Mouse (Mus musculus) R1 (cell line): ENCODE measurements around the gene Rab7.
"Not testable (repeated sequence)": the region's sequence is repeated elsewhere in the genome, so short reads cannot be mapped to it uniquely, and the experiment has no call there.

ENCODE experiments used
- DNase-seq: peaks from one replicate; pipeline ENCODE4 v3.0.0-alpha.2; 2018; ENCODE audit warnings: low read depth, low spot score

The Rab7 gene

DNA sequence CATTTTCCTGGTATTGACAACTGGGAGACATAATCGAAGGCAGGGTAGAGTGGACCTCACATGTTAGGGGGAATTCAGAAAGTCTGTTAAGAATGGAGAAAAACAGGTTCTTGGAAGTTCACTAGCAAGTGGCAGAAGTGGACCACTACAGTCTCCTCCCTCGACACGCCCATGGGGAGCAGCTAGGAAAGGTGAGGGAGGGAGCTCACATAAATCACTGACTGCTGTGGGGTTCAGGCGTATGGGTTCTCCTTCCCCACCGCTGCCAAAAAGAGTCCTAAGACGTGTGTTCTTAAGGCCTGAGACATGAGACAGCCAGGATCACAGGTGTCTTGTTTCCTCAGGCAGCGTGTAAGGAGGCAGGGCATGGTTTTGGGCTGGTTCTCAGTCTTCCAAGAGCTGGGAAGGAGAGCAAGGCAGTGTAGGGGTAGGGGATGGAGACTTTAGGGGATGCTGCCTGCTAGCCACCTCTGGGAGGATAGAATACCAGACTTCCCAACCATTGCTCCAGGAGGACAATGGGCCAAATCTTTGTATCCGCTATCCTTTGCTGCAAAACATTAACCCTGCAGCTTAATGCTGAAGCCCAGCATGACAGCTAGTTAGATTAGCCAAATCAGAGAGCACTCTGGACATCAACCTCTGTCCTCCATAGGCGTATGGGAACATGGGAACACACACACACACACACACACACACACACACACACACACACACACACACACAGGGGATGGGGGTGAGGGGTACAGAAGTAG lies 9.2 kb upstream of the Rab7 start:
- no peak for DNase-seq

DNA sequence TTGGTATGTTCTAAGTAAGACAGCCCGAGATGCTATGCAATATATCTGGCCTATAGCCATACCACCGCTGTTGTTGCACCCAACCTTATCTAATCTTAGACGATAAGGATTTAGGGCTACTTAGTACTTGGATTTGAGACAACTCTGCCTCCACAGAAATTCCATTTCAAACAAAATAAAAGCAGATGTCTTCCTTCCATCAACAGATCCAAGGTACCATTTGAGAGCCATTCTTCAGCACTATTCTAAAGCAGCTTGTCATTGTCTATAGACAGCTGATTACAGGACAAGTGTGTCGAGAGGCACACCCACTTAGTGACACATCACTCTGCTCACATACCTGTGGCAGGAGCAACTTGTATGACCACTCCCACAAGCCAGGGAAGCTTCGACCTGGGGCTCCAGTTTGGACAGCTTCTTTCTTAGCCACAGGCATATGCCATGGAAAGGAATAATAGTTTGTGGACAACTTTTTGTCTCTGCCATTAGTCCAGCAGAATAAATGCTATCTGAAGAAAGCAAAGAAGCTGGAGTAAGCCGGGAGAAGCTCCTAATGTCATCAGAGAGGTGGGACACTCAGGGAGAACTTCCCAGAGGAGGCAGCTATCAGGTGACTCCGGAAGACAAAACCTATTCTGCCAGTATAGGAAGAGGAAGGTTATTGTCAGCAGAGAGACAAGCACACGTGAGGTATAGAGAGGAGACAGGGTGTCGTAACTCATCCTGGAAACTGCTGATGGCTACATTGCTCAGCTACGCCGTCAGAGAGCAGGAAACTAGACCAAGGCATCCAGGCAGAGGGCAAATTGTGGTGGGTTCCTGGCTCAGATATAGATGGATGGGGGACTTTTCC lies 8.4 kb upstream of the Rab7 start:
- no peak for DNase-seq

GRCm38 (mm10) chr6:88051206-88051605 lies 6.1 kb upstream of the Rab7 start:
- DNase-seq: no peak

DNA sequence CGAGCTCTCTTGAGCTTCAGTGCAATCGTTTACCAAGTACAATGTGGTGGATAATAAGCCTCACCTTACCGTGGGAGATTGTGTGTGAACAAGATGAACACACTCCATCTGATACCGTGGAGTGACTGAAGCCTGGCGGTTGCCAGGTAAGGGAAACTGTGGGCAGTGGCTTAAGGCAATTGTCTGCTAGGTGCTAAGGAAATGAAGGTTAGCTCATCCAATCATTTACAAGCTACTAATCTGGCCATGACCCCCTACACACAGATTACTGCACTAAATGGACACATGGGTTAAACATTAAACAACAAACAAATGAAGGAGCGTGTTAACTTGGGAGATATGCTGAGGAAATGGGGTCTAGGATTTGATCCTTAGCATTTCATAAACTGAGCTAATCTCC lies 3.9 kb upstream of the Rab7 start:
- DNase-seq: no peak

GRCm38 (mm10) chr6:88047853-88048252 lies 2.8 kb upstream of the Rab7 start:
- no peak for DNase-seq

DNA sequence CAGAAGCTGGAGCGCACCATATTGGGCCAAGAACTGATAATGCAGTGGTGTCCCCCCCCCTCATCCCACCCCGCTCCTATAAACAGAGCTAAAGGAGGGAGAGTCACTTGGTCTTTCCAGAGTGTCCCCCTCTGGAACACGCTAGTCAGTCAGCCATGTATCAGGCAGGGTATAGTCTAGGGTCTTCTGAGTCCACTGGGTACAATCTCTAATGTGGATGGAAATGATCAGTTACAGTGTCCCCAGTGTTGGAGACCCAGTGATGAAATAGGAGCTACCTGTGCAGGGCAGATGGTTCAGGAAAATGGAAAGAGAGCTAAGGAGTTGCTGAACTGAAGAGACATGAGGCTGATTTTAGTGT lies 316 bp upstream of the Rab7 start:
- no peak for DNase-seq

DNA sequence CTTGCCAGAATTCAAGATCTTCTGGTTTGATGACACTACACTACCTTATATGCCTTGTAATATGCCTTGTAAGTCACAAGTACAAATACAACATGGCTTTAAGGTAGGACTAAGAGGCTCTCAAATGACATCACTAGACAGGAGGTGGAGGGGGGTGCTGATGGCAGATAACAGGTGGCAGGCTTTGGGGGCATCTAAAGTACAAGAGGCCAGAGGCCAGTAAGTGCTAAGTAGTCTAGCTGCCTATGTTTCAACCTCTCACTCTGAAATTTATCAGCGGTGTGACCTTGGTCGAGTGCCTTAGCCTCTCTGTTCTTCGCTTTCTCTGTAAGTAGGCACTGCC lies 865 bp downstream of the Rab7 start:
- no peak for DNase-seq

DNA sequence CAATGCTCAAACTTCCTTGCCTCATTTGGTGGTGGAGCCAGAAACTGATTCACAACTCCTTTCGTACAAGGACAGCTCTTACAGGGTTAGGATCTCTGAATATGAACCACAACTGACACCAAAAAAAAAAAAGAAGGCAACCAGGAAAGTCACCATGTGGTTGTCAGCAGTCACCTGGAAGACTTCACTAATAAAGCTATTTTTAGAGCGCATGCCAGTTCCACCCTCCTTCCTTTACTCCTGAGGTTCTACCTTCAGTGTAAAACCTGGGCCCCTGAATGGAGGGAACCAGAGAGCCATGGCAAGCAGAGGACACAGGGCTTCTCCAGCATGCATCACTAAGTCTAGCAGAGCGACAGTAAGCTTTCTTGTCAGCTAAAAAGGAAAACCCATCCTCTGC lies 2.7 kb downstream of the Rab7 start:
- DNase-seq: no peak

DNA sequence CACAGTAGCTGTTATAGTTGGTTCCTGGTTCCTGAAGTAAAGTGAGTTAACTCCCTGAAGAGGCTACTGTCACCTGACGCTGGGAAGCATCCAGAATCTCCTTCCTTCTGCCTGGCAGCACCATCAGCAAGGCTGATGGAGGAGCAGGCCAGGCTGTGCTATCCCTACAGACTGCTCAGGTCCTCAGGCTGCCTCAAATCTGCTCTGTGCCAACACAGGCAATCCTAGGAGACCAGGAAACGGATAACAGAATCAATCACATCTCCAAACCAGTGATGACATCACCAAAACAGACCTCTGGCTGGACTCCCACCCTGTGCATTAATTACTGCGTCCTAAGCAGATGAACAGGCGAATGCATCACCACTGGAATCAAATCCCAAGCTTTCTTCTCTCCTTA lies 3.8 kb downstream of the Rab7 start:
- no peak for DNase-seq

DNA sequence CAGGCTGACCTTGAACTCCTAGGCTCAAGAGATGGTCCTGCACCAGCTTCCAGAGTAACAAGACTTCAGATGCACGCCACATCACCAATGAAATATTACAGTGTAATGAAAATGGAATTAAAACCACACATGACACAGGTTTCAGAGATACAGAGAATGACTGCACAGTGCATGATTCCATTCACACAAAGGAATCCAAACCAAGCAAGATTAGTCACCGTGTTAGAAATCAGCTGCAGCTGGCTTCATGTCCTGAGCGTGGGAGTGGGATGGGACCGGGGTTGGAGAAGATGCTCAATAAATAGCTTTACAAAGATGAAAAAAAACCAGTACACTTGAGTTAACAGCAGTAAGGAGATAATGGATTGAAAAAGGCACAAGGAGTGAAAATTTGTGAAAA lies 5.6 kb downstream of the Rab7 start:
- DNase-seq: no peak

DNA sequence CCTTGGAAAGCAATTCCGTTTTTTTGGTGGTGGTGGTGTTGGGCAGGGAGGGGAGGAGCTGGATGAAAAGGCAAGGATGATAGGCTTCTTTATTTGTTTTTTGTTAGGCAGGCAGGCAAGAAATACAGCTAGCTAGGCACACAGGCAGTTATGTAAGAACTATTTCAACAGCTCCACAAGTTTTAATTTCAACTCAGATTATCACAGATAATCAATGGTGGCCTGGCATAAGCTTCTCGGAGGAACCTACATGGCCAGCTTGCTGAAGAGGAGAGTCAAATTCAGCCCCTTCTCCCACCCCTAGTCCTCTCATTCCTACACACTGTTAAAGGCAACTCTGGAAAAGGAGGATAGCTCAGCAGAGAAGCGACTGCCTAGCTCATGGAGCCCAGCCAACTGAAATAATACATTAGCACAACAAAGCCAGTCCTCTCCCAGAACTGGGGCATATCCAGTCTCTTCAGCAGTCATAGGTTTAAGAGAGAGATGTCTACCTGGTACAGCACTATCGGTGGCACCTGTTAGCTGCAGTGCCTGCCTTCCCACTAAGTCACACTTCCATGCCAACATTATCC lies 7.5 kb downstream of the Rab7 start:
- DNase-seq: peak; percentile 50

- no peak for DNase-seq
These were observed 11.6 kb downstream of the Rab7 start for GRCm38 (mm10) chr6:88033504-88033903.

DNA sequence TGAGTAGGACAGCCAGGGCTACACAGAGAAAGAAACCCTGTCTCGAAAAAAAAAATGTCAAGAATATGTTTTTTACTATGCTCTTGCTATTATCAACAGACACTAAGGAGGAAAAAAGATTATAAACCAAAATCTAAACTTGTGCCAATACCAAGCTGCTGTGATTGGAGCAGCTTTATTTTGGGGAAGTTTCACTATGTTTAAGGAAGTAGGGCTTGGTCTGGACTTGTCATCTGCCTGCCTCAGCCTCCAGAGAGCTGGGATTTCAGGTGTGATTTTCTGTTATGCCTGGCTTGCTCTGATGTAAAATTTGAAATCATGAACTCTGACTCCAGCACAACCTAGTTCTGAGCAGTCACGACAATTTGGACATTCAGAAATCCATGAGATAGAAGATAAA lies 14.6 kb downstream of the Rab7 start:
- no peak for DNase-seq

DNA sequence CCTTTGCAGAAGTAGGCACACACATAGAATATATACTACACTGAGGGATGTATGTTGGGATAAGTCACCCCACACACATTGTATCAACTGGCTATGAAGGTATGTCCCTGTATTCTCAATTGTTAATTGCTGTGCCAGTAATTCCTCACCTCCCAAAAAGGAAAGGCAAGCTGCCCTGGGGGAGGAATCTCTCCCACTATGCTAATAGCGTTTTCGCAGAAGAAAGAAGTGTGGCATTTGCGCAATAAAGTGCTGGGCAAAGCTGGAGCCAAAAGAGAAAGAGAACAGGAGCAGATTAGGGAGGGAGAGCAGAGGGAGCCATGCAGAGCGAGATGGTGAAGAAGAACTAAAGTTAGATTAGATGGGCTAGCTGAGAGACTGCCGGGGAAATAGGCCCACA lies 17.7 kb downstream of the Rab7 start:
- DNase-seq: no peak

GRCm38 (mm10) chr6:88023316-88023890 lies 21.7 kb downstream of the Rab7 start:
- DNase-seq: no peak

DNA sequence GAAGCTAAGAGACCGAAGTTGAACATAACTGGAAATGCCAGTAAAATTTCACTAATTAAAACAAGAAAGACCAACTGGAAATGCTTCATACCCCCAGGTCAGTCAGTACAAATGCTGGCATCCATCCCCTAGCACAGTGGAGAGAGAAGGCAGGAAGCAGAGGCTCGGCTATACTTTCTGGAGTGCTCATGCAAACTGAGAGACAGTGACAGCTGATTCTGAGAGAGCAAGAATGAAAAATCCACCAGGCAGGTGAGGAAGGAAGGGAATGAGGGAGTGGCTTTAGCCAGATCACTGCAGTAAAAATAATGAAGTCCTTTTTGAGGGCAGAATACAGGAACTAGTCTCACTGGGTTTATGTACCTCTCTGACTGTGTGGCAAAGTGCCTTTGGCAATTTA lies 25.9 kb downstream of the Rab7 start:
- DNase-seq: no peak

DNA sequence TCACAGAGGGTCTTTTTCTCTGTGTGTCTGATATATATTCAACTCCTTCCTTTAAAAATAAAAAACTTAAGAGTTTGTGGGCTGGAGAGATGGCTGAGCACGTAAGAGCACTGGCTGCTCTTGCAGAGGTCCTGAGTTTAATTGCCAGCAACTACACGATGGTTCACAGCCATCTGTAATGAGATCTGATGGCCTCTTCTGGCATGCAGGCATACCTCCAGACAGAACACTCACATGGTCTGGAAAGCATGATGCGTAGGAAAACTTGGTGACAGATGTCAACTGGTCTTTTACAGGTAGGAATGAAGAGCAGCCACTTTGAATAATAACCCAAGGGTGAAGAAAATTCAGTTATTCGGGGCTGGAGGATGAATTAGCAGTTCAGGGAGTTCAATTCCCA lies 27.2 kb downstream of the Rab7 start:
- no peak for DNase-seq

GRCm38 (mm10) chr6:88015797-88016196 lies 29.3 kb downstream of the Rab7 start:
- DNase-seq: no peak

DNA sequence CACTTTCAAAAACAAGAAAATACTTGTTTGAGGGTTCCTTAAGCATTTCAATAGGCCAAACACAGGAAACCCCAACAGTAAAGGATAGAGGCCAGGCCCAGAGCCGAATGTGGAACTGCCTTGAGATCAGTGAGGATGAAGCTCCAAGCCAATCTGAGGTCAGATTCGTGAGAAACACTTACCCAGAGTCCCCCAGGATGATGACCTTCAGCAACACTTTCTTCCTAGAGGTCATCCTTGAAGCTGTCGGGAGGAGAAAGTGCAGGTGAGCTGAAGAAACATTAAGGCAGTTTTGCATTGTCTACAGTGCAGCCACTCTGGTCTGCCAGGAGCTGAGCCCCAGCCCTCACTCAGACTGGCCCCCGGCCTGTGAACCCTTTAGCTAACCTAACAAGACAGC lies 31.6 kb downstream of the Rab7 start:
- DNase-seq: peak; percentile 64

GRCm38 (mm10) chr6:88012601-88013000 lies 32.5 kb downstream of the Rab7 start:
- peak; percentile 93 for DNase-seq

GRCm38 (mm10) chr6:88011106-88011505 lies 34.0 kb downstream of the Rab7 start:
- DNase-seq: peak; percentile 43

- no peak for DNase-seq
These were observed 35.9 kb downstream of the Rab7 start for GRCm38 (mm10) chr6:88009209-88009608.

DNA sequence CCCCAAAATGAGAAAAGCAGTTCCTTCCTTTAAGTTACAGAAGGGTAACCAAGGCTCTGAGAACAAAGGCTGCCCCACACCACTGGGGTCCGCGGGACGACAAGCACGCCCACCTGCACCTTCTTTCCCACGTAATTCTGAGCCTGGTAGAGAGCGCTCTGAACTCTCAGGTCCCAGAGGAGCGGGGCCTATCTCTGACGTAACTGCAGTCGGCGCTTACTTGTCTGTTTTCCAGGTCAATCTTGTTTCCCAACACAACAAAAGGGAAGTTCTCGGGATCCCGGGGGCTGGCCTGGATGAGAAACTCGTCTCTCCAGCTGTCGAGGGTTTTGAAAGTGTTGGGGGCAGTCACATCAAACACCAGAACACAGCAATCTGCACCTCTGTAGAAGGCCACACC lies 40.3 kb downstream of the Rab7 start:
- not testable (repeated sequence) for DNase-seq
